In genomic region chr4:118171006-118171405, GRCm38 (mm10) we compare ENCODE assay signal across 9 mouse cellular contexts. TPM values are rescaled to one million over a fixed set of nuclear protein-coding genes. Genes with fewer than 3 reads are reported as not detected.
DNase-seq lines count a peak whose midpoint lies in the region; ATAC-seq and TF ChIP-seq lines count a peak whose summit lies in the region.
"Had no signal": no experiment of that assay in that cellular context is flagged by ENCODE, and none has a peak within 500 bp of the region (broad histone marks: within the 10 kb centered on the region; RNA-seq: fewer than 3 reads in every experiment).

No protein-coding gene starts in this region.

- DNase-seq in cerebellum, adult 2 months = no peak
- DNase-seq in cerebellum, adult 9-11 months = no peak
- DNase-seq in lung, postnatal 0 days (ENCODE audit: low spot score) = peak; percentile 11
- no peak for DNase-seq in lung, adult 18-20 months
- DNase-seq in embryo, embryonic 9.5 days (ENCODE audit: extremely low spot score) = peak; percentile 13
- peak; percentile 18 to 37 for DNase-seq in thymus, postnatal 10 days (ENCODE audit: low spot score in 2 of 2)
- no peak for DNase-seq in right cerebral cortex, postnatal 36 days (ENCODE audit: low spot score in 2 of 2)
- DNase-seq: heart, postnatal 36 days had no signal

- H3K4me3 ChIP-seq in cerebellum, adult 2 months (replicated peaks; ENCODE audit: insufficient read depth, low read depth, low read length) = no peak overlapping the region
- no peak overlapping the region for H3K4me3 ChIP-seq in lung, postnatal 0 days (ENCODE audit: low read depth, low read length)

- peaks cover 76% of the 10 kb centered on the region for H3K36me3 ChIP-seq in lung, postnatal 0 days (ENCODE audit: insufficient read depth, low read length)

- WGBS in cerebellum, adult 2 months = 90% methylated on average over 9 of the region's 9 CpGs
- 92% methylated on average over 9 of the region's 9 CpGs for WGBS in lung, postnatal 0 days

- TF ChIP-seq EP300 in lung, postnatal 0 days (IDR thresholded peaks at IDR 0.05) = no peak

- peak; percentile 31; the same call in 1 of the 2 replicates for TF ChIP-seq CTCF in cerebellum, adult 2 months (IDR thresholded peaks at IDR 0.05; ENCODE audit: borderline replicate concordance, insufficient read depth, low read depth, low read length)
- TF ChIP-seq CTCF in lung, postnatal 0 days (IDR thresholded peaks at IDR 0.05) = peak; percentile 49

- no peaks in the 10 kb centered on the region for H3K9me3 ChIP-seq in lung, postnatal 0 days (ENCODE audit: low read length)

- no peak overlapping the region for H3K27ac ChIP-seq in cerebellum, adult 2 months (ENCODE audit: insufficient read depth, low read length)
- no peak overlapping the region for H3K27ac ChIP-seq in lung, postnatal 0 days (ENCODE audit: low read length)

- H3K4me1 ChIP-seq in cerebellum, adult 2 months (ENCODE audit: control insufficient read depth, insufficient read depth, low read length) = peaks cover 3% of the 10 kb centered on the region
- no peaks in the 10 kb centered on the region for H3K4me1 ChIP-seq in lung, postnatal 0 days (ENCODE audit: insufficient read depth, low read depth, low read length)

- H3K4me2 ChIP-seq in lung, postnatal 0 days (replicated peaks; ENCODE audit: low read depth, low read length) = no peak overlapping the region

- ATAC-seq in lung, postnatal 0 days = no peak
- ATAC-seq in erythroblast, adult 5-6 weeks (replicated peaks; ENCODE audit: low FRiP score, poor library complexity, severe bottlenecking) = no peak

- no peaks in the 10 kb centered on the region for H3K27me3 ChIP-seq in cerebellum, adult 2 months (ENCODE audit: control insufficient read depth, insufficient read depth, low read length)
- no peaks in the 10 kb centered on the region for H3K27me3 ChIP-seq in lung, postnatal 0 days (replicated peaks; ENCODE audit: insufficient read depth, low read length)

- no peak overlapping the region for H3K9ac ChIP-seq in lung, postnatal 0 days (replicated peaks; ENCODE audit: low read depth)

- TF ChIP-seq POLR2A in cerebellum, adult 2 months (IDR thresholded peaks at IDR 0.05; ENCODE audit: borderline replicate concordance, insufficient read depth, low read length) = no peak

RNA-seq across cellular contexts. Expression of gene Kdm4a, which starts 8.8 kb away (rescaled TPM):
- 46.3 and 50.0 TPM in 2 replicates for polyA plus RNA-seq in cerebellum, adult 2 months (2012; rRNA removed)
- 20.3 and 23.4 TPM in 2 replicates for polyA plus RNA-seq in lung, postnatal 0 days (2015; fragmentation: Nextera tagmentation; extraction: Ambion mirVana)
- total RNA-seq in erythroblast, adult 5-6 weeks (2015; ENCODE audit: low replicate concordance) = 21.5 and 27.2 TPM in 2 replicates
- 56.9 and 76.8 TPM in 2 replicates for total RNA-seq in erythroblast, adult 5-6 weeks (2017; ENCODE audit: low replicate concordance)

RNA-seq across cellular contexts. Expression of gene St3gal3, which starts 36.3 kb away (rescaled TPM):
- 68.3 and 71.2 TPM in 2 replicates for polyA plus RNA-seq in cerebellum, adult 2 months (2012; rRNA removed)
- polyA plus RNA-seq in lung, postnatal 0 days (2015; fragmentation: Nextera tagmentation; extraction: Ambion mirVana) = 4.0 and 4.5 TPM in 2 replicates
- 0.42 and 7.9 TPM in 2 replicates for total RNA-seq in erythroblast, adult 5-6 weeks (2015; ENCODE audit: low replicate concordance)
- total RNA-seq in erythroblast, adult 5-6 weeks (2017; ENCODE audit: low replicate concordance) = 2.2 and 2.6 TPM in 2 replicates

Comparison
In these comparisons a context has a peak if more than half of its experiments do, and no peak if none do; other contexts are left out.
1. DNase-seq: peak in lung, postnatal 0 days (single experiment), embryo, embryonic 9.5 days (single experiment) and thymus, postnatal 10 days (2 of 2); none in cerebellum, adult 2 months (0 of 2), cerebellum, adult 9-11 months (single experiment), lung, adult 18-20 months (0 of 2) and right cerebral cortex, postnatal 36 days (0 of 2).
2. RNA of gene St3gal3, which starts 36.3 kb away (polyA plus RNA-seq): 68.3 to 71.2 TPM in cerebellum, adult 2 months; 4.0 to 4.5 TPM in lung, postnatal 0 days; every median in the first group is over 10 times any median in the second.